Mouse (Mus musculus) frontal cortex, postnatal 36 days (tissue): ENCODE data around the gene Zranb1.

ENCODE experiments used
- DNase-seq, 2 experiments: peaks; one replicate each; pipeline ENCODE4 v3.0.0; 2022; ENCODE audit warnings: low spot score in 2 of 2

Gene Zranb1

DNA sequence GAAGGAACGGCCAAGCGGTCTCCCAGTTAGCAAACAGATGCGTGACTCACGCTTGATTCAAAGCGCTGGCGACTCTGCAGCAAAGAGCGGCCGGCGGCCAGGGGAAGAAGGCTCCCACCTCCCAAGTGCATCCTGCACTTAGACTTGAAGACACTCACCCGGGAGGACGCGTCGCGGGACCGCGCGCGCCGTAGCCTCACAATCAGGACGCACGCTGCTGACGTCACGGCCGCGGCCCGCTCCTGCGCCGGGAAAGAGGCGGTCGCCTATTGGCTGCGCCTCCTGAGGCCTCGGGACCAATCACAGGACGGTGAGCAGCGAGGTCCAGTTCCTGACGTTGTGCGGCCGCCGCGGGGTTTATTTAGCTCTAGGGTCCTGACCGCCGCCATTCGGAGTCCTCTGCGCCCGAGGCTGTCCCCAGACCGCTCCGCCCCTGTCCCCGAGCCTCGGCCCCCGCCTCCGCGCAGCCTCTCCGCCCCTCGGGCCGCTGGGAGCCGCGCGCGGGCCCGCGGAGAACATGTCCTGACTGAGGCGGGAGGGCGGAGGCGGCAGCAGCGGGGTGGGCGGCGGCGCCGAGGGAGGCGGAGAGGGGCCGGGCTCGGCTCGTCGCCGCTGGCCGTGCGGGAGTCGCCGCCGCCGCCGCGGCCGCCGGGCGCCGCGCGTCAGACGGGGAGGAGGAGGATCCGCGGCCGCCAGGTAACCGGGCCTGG lies at the start of gene Zranb1:
Zranb1 (plus strand) TSS at position 293 of the 710 bp plus-strand sequence.
- DNase-seq: peak; percentile 99

DNA sequence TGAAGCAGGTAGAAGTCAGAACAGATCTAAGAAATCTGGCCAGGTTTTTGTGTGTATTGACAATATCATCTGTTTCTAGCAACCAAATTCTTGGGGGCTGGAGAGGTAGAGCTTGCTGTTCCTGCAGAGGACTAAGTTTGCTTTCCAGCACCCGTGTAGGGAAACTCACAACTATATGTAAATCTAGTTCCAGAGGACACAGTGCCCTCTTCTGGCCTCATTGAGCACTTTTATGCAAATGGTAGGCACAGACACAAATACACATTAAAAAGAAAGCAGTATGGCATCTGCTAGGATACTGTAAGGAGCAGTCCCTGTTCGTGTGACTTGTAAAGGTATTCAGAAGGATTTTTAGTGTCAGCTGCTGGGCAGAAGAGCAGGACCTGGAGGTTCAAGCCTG lies 48.6 kb upstream of the Zranb1 start:
- DNase-seq: no peak

DNA sequence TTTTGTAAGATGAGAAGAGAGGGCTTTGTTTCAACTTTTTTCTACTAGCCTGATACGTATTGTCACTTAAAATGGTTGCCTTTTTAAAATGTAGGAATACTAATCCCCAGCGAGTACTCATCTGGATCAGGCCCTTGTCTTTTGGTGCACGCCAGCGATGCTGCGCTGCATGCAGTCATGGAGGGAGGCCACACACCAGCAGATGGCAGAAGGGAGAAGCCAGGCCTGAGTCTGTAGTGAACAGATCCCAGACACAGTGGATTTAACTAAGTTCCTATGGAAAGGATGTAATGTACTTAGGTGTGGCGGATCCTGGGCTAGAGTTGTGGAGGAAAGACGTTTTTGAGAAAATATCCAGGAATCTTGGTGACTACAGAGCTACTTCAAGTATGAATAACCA lies 46.9 kb upstream of the Zranb1 start:
- peak in 1 of 2 experiments; percentile 32 for DNase-seq

DNA sequence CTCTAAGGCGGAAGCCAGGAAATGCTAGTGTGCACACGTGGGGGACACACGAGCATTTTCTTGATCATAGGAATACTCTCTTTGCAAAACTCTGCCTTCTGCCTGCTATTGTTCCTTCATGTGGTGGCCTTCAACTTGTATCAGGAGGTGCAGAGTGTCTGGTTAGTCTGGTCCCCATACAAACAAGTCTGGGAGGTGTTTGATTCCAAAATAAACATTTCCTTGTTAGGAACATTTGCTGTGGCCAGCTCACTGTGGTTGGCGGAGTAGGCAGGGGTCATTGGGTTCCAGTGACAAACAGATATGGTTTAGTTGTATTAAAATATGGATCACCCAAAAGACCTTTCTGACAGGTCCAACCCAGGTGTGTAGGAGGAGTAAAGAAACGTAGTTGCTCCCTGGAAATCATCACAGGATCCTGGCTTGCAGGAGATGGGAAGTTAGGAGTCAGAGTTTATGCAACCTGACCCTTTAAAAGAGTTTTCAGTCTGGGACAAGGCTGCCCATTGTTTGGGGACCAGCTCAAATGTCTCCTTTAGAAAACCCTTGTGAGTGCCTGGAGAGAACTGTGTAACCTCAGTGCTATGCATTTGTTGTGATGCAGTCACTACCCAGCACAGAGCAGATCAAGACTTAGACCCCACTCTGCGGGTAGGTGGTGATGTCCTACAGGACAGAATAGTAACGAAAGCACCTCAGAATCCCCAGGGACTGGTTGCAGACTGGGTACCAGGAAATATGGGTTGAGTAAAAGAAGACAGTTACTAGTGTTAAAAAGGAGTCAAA lies 43.7 kb upstream of the Zranb1 start:
- DNase-seq: no peak

DNA sequence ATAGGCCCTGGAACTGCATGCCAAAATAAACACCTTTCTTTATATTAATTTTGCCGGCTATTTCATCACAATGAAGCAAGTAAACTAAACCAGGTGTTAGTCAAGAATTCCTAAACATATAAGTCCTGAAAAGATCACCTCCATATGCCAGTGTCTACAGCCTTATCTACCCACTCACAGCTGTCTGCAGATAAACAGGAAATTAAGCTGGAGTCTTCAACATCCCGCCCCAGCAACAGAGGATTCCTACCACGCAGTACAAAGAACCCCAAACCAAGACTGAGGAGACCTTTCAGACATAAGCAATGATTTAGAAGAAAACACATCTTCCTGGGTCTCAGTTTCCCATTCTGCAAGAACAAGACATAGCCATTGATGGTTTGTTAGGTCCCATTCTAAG lies 42.9 kb upstream of the Zranb1 start:
- DNase-seq: no peak

DNA sequence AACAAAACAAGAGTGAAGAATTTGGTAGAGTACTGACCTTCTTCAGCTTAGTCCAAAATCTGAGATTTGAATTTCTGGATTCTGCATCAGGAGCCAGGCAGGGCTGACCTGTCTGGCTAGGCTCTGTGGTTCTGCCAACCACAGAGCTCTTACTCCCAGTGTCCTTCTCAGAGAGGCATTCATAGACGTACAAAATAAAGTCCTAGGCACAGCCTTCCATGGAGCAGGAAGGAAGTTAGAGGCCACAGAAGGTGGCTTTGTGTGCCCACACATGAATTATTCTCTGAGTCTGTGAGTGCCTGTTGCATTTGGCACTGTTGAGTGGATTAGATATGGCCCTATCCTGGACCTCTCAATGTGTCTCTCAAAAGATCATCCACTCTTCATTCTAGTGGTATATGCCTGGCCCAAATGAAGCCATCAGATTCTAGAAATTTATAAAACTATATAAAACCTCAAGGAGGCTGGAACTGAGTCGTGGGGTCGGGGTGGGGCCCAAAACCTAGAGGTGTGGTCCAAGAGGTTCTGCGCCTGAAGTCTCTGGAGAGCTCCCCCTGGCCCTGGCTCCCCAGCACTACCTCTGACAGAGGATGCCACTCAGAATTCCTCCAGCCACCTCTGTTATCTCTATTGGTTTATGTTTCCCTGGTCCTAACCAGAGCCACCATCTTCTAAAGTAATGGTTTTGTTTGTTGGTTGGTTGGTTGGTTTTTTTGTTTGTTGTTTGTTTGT lies 42.3 kb upstream of the Zranb1 start:
- no peak for DNase-seq

DNA sequence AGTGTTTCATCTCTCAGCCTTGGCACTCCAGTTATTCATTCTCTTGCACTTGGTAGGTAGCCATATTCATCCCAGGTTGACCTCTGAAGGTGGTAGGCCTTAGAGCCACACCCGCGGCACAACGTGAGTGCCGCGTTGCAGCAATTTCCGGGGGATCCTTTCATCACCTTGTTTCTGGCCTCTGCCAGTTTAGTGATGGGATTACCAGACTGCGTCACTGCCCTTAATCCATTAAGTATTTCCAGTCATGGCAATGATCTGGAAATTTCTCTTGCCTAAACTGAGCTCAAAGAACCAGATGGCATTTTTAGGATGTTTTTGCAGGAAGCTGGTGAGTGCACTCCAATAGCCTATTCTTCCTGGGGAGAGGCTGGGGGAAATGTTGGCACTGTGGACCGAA lies 41.3 kb upstream of the Zranb1 start:
- DNase-seq: no peak

DNA sequence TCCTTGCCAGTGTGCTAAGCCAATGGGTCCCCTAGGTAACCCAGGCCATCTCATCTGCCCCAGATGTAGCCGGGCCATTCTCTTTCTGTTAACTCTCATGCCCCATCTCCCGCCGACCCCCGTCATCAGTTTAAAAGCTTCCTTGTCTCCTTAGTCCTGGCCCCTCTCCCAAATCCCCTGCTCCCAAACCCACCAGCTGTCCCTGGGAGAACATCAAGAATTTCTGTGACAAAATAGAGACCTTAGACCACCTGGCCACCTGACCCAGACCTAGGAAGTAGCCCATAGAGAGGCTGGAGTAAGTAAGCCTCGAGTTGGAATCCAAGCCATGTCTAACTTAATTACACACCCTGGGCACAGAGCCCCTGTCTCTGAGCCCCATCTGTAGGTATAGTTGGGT lies 40.7 kb upstream of the Zranb1 start:
- no peak for DNase-seq

DNA sequence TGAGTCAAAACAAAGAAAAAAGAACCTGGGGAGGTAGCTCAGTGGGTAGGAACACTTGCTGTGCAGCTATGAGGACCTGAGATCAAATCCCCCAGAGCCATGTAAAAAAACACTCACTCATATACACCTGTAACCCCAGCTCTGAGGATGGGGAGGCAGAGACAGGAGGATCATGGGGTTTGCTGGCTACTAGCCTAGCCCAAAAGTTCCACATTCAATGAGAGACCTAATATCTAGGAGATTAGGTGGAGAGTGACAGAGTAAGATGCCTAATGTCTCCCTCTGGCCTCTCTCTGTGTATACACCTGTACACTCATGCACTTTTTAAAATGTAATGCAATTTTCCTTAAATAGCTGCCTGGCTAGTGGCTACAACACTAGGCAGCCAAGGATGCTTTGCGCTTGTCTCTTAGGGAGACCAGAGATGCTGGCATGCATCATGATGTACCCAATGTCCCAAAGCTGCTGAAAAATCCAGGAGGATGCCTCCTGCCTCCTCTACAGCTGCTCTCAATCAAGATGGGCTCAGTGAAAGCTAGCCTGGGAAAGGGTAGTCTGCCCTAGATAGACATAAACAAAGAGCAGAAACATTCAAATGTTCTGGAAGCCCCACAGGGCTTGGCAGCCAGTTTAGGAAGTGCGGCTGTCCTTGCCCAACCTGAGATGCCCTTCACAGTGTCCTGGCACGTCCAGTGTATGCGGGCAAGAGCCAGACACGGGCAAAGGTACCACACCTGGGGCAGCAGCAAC lies 39.2 kb upstream of the Zranb1 start:
- no peak for DNase-seq

DNA sequence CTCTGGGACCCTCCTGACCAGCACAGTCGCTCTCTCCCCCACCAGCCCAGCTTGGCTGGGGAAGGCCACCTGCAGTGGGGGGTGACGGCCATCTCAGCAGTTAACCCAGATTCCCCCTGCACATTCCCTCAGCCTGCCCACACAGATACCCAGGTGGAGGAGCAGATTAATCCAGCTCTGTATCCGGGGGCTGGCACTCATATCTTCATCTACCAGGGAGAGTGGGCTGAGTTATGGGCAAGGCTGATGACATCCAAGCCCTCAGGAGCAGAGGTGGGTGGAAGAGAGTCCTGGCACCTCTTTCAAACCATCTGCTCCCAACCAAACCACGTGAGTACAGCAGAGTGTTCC lies 38.7 kb upstream of the Zranb1 start:
- no peak for DNase-seq

DNA sequence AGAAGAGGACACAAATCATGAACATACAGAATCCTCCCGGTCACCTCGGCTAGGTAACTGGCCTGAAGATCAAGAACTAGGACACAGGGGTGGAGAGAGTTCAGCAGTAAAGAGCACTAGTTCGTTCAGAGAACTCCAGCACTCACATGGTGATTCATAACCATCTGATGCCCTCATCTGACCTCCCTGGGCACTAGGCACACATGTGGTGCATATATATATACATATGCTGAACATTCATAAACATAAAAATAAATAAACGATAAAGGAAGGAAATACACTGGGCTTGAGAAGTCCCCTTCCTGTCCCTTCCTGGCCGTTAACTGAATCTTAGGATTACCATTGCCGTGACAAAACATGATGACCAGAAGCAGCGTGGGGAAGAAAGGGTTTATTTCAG lies 38.1 kb upstream of the Zranb1 start:
- no peak for DNase-seq

DNA sequence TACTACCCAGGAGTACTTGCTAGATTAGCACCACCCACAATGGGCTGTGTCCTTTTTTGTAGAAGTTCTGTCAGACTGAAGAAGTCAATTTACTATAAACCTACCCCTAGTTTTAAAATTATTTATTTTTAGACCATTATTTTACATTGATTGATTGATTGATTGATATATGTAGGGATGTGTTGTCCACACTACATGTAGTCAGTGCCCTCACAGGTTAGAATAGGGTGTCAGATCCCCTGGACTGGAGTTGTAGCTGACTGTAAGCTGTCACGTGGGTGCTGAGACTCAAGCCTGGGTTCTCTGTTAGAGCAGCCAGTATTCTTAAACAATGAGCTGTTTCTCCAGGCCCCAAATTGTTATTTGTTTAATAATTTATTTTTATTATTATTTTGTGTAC lies 37.6 kb upstream of the Zranb1 start:
- no peak for DNase-seq

DNA sequence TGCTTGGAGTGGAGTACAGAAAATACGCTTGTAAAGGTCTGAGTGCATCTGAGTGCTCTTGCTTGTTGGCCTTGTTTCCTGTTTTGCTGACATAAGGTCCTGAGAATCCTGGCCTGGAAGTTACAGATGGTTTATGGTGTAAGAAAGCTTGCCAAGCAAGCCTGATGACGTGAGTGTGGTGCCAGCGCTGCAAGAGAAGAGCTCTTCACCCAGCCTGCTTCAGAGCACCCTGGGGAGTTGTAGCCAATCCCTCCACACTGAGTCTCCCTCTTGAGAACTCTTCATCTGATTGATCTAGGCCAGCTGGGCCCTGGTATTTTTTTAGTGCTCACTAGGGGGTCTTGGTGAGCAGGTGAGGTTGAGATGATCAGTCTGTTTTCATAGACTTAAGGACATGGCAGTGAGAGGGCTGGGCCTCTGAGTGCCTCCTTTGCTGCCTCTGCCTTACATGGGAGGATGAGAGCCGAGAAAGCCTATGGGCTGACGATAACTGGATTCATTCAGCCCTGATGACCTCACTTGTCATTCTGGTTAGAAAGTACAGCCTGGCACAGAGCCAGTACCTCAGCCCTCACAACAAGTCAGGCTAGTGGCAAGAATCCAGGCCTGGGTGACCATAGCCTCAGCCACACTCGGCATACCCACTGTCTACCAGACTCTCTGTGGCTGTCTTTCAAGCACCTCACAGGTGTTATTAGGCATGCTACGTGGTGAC lies 35.9 kb upstream of the Zranb1 start:
- DNase-seq: no peak

DNA sequence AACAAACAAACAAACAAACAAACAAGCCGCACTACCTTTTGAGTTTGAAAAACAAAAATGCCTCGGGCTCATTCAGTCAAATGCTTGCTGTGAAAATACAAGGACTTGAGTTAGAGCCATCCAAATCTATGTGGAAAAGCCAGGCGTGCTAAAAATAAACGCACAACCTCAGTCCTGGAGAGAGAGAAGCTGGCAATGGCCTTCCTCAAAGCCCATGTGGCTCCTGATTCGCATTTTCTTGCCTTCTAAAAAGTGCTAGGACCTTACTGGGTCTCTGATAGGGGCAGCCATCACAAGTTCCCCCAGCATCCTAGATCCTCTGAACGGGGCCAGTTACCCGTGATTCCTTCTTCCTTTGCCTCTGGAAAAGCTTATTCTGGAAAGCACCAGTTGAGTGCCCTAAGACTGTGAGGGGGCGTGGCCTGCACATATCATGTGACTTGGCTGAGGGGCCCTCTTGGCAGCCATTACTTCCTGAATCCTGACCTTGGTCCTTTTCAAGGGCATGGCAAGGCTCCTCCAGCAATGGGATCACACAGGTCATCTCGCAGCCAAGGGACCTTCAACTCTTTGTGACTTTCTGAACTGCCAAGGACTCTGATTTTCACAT lies 34.6 kb upstream of the Zranb1 start:
- DNase-seq: no peak

DNA sequence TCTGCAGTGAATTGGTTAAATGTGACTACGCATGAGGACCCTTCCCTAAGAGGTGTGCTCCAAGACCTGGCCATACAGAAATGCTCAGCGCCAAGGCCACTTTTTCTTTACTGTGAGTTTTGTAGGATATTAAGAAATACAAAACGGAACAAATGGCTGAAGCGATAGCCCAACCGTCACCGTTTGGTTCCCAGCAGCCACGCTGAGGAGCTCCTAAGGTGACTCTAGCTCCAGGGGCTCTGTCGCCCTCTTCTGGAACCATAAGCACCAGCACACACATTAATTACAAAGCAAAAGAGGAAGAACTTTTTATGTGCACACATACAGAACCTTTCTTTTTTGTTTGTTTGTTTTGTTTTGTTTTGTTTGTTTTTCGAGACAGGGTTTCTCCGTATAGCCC lies 33.7 kb upstream of the Zranb1 start:
- no peak for DNase-seq

DNA sequence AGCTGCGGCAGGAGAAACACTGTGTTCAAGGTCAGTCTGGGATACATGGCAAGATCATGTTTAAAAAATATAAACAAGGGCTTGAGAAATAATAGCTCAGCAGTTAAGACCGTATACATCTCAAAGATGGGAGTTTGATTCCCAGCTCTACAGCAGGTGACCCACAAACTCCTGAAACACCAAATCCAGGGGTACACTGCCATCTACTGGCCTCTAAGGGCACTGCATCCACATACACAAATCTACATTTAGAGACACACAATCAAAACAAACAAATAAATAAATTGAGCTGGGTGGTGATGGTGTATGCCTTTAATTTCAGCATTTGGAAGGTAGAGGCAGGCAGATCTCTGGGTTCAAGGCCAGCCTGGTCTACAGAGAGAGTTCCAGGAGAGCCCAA lies 32.7 kb upstream of the Zranb1 start:
- no peak for DNase-seq

DNA sequence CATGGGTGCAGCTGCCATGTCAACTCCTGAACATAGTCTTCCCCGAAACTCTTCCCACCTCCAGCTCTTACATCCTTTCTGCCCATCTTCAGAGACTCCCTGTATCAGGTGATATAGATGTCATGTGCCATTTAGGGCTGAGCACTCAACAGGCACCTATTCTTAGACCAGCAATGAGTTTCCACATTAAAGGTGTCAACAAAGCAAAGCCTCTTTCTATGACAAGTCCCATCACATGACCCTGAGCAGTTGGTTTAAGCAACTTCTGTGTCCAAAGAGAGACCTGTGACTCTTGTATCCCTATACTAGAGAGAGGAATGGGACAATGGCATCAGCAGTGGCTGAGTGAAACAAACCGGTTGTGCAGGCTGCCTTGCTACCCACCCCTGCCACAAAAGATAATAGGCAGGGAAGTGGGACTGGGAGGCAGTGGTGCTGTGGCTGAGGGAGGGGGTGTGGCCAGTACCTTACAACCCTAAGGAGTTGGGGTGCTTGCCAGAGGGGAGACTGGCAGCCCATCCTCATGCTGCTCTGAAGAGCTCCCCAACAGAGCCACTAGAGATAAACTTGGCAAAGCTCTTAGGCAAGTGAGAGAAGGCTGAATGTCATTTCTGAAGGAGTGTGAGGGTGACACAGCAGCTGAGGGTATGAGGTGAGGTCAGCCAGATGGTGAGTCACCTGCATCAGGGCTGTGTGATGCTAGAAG lies 30.0 kb upstream of the Zranb1 start:
- DNase-seq: no peak

DNA sequence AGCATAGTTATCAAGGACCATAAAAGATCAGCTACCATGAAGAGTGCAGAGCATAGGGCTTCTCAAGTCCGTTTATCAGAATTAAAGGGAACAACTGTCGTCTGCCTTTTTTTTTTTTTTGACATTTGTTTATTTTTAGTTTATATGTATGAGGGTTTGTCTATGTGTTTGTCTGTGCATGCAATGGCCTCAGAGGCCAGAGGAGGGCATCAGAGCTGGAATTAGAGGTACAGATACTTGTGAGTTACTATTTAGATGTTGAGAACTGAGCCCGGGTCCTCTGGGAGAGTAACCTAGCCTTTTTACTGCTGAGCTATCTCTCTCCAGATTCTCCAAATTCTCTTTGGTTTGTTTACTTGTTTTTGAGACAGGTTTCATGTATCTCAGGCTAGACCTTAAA lies 27.1 kb upstream of the Zranb1 start:
- DNase-seq: no peak

DNA sequence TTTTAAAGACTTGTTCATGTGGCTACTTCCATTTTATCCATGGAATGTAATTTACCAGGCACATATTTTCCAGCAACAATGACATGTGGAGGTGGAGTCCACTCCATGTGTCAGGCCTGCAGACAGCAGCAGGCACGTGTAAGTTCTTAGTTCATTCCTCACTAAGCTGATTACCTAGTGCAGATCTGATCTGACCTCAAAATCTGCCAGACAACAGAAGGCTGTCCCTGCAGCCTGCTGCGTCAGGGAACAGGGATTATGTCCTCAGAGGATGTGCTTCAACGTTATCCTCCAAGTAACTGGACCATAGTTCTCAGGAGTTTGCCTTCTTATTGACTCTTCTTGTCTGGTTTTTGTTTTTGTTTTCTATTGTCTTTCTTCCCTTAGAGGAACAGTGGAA lies 9.0 kb upstream of the Zranb1 start:
- DNase-seq: no peak

DNA sequence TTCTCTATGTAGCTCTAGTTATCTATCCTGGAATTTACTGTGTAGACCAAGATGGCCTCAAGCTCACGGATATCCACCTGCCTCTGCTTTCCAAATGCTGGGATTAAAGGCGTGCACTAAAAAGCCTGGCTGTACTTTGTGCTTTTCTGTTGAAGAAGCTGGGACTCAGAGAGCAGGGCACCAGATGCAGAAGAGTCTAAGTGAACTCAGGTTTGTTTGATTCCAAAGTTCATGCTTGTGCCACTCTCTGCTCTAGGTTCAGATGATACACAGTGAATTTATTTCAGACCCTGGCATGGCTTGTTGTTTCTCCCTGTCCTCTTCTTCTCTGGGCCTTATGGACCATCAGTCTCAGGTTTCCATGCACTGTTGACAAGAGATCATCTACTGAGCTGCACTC lies 5.7 kb upstream of the Zranb1 start:
- DNase-seq: no peak

DNA sequence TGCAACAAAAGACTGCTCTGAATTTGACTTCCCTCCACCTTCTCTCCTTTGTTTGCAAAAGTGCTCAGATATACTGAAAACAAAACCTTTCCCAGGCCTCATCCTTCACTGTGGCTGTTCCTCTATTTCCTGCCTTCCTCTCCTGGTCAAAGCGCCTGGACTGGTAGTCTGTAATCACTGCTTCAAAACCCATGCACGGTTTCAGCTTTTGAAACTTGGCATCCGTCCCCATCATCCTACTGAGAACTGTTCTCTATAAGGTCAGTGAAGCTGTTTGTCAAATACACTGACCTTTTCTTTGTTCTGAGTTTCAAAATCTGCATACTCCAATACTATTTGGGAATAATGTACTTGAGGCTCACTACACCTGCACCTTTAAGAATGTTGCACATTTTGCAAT lies 3.7 kb upstream of the Zranb1 start:
- DNase-seq: no peak
